Mouse (Mus musculus) limb, embryonic 14.5 days (tissue): ENCODE measurements at regions not wholly inside any gene's neighbourhood (a gene's known extent, or its start where the extent isn't known, plus 50 kb on each side); places are given as distances from the start of the nearest gene placed in this dataset.

Experiments used
- ATAC-seq: fragments of 200-750 bp; cut with Nextera tagmentation; 2 replicates; pipeline ENCODE4 v1.8.0; 2017; ENCODE audit warnings: low read depth, moderate number of reproducible peaks, moderate TSS enrichment; ENCODE audit not compliant: low FRiP score
- DNase-seq: peaks from one replicate; pipeline ENCODE4 v3.0.0-alpha.2; 2015; ENCODE audit warnings: low spot score
- H3K27ac ChIP-seq: fragments of 300-500 bp; sonication (generic); replicated peaks from 2 replicates; pipeline ENCODE4 v1.5.1; 2014; ENCODE audit warnings: low read depth, mild to moderate bottlenecking, low read length, moderate library complexity, mixed read lengths
- H3K27me3 ChIP-seq: fragments of 300-500 bp; sonication (generic); 2 replicates; pipeline ENCODE4 v1.6.1; 2014; ENCODE audit warnings: low read length, mixed read lengths; ENCODE audit not compliant: control insufficient read depth, insufficient read depth
- H3K36me3 ChIP-seq: fragments of 300-500 bp; sonication (generic); 2 replicates; pipeline ENCODE4 v1.6.1; 2014; ENCODE audit warnings: mild to moderate bottlenecking, low read length, moderate library complexity, mixed read lengths; ENCODE audit not compliant: control insufficient read depth, insufficient read depth
- H3K4me1 ChIP-seq: fragments of 300-500 bp; sonication (generic); 2 replicates; pipeline ENCODE4 v1.6.1; 2014; ENCODE audit warnings: antibody characterized with exemption, low read length, mixed read lengths; ENCODE audit not compliant: control insufficient read depth, insufficient read depth
- H3K4me2 ChIP-seq: fragments of 300-500 bp; sonication (generic); replicated peaks from 2 replicates; pipeline ENCODE4 v1.6.1; 2014; ENCODE audit warnings: low read depth, mild to moderate bottlenecking, low read length, moderate library complexity; ENCODE audit not compliant: severe bottlenecking
- H3K4me3 ChIP-seq: fragments of 300-500 bp; sonication (generic); replicated peaks from 2 replicates; pipeline ENCODE4 v1.5.1; 2014; ENCODE audit warnings: low read length
- H3K9ac ChIP-seq: fragments of 300-500 bp; sonication (generic); 2 replicates; pipeline ENCODE4 v1.6.1; 2014; ENCODE audit warnings: mild to moderate bottlenecking, low read depth, low read length, moderate library complexity; ENCODE audit not compliant: severe bottlenecking
- H3K9me3 ChIP-seq: fragments of 300-500 bp; sonication (generic); 2 replicates; pipeline ENCODE4 v1.6.1; 2016; ENCODE audit warnings: low read length; ENCODE audit not compliant: control insufficient read depth
- POLR2A ChIP-seq: fragments of 200-500 bp; IDR thresholded peaks from 2 replicates; pipeline ENCODE4 v1.8.0; 2012; ENCODE audit warnings: inconsistent platforms, mild to moderate bottlenecking, moderate library complexity, borderline replicate concordance; ENCODE audit not compliant: insufficient read depth, insufficient read length; ENCODE audit errors: extremely low read depth
- WGBS: fragments of 180-500 bp; shearing (Covaris S2); extraction: QIAGEN DNeasy Blood & Tissue Kit; methylation state at CpG from one replicate; pipeline ENCODE4 v1.1.7; 2014; 5-methylcytosine and 5-hydroxymethylcytosine counted together

DNA sequence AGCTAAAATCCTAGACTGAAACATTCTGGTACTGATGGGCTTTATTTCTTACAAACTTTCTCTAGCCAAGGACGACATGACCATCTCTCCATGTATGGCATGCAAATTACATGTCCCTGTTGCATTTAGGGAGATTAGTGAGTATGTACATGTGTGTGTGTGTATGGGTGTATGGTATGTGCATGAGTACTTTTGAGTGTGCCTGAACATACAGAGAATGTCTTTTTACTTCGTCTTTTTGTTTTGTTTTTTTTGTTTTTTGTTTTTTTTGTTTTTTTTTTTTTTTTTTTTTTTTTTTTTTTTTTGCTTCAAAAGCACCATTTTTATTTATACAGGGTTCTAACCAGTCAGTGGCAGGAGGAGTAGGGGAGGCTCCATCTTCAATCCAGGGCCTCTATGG lies 451.1 kb downstream of the Ipmk start:
- ATAC-seq (no peak), DNase-seq (no peak)
- Histone ChIP-seq H3K27me3 (no peaks in the 10 kb centered on the region), H3K4me2 (no peak overlapping the region), H3K9me3 (no peaks in the 10 kb centered on the region), H3K9ac (no peak overlapping the region), H3K4me1 (no peaks in the 10 kb centered on the region), H3K36me3 (no peaks in the 10 kb centered on the region), H3K4me3 (no peak overlapping the region), H3K27ac (no peak overlapping the region)
- no peak for TF ChIP-seq POLR2A
- WGBS, result 77% methylated on average over 2 of the region's 2 CpGs

DNA sequence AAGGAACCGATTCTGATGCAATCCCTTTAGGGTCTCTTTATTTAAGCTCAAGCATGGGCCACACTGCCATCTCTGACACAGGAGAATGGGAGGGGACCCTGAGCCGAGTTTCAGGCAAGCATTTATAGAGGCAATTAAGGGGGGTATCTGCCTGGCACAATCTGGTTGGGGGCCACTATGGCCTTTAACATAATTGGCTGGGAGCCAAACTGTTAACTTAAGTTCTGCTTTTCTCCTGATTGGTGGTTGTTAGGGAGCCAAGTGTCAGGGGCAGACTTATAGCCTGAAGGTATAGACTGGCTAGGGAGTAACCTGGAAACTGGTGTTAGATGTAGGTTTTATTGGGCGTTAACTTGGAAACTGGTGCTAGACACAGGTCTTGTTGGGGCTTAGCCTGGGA lies 454.9 kb downstream of the Ipmk start:
- no peak for ATAC-seq
- H3K4me1 ChIP-seq, result no peaks in the 10 kb centered on the region

DNA sequence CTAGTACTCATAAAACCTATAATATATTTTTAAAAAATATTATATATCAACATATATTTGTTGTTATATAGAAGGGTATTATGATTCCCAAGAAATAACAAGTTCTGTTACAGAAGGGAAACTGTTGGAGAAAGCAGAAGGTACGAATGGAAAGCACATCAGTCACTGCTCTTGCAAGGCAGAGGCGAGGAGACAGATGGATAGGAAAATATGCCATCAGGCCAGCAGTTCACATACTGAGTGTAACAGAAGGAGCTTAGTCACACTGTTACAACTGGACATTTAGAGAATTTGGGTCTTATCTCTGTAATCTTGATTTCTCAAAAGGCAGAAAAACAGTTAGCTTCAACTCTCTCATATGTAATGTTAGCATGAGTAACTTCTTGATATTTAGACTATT lies 485.1 kb downstream of the Ipmk start:
- no peak overlapping the region for H3K27ac ChIP-seq

More for the DNA sequence above, 454.9 kb downstream of the Ipmk start:
- no peak for TF ChIP-seq POLR2A
- Histone ChIP-seq H3K4me2 (no peak overlapping the region), H3K36me3 (no peaks in the 10 kb centered on the region), H3K9me3 (no peaks in the 10 kb centered on the region), H3K27me3 (no peaks in the 10 kb centered on the region), H3K4me3 (no peak overlapping the region), H3K9ac (no peak overlapping the region), H3K27ac (no peak overlapping the region)
- DNase-seq, result peak; percentile 5
- 32% methylated on average over 3 of the region's 3 CpGs for WGBS

DNA sequence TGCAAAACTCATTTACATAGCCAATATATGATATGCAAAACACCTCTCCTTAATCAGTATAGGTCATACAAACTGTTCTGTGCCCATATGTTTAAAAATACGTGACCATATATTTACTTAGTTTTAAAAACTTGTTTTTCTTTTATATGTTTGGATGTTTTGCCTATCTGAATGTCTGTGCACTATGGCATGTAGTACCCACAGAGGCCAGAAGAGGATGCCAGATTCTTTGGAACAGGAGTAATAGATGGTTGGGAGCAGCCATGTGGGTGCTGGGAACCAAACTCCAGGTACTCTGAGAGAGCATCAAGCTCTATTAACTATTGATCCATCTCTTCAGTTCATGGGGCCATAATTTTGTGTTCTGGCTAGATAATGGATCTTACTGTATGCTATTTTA lies 487.5 kb downstream of the Ipmk start:
- no peak for ATAC-seq
- 69% methylated on average over 1 of the region's 1 CpGs for WGBS

More for the DNA sequence above, 485.1 kb downstream of the Ipmk start:
- H3K9ac ChIP-seq, result no peak overlapping the region
- no peaks in the 10 kb centered on the region for H3K36me3 ChIP-seq
- DNase-seq (no peak), ATAC-seq (no peak)
- no peak overlapping the region for H3K4me3 ChIP-seq
- 73% methylated on average over 2 of the region's 2 CpGs for WGBS
- no peak for TF ChIP-seq POLR2A
- no peaks in the 10 kb centered on the region for H3K9me3 ChIP-seq
- H3K27me3 ChIP-seq, result no peaks in the 10 kb centered on the region
- no peak overlapping the region for H3K4me2 ChIP-seq
- H3K4me1 ChIP-seq, result no peaks in the 10 kb centered on the region

DNA sequence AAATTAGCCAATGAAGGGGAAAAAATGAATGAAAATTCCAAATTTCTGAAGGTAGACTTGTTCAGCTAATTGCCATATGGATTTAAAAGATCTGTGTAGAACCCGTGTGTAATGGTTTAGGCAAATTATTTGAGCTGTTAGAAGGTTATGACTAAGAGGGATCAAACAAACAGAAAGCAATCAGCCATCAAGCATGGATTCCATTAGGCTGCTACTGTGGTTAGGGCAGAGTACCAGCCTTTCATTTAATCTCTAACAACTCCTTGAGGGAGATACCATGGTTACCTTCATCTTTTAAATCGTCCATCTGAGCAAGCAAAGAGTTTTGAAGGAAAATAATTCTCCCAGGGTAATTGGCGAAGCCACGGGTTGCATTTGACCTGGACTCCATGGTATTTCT lies 509.5 kb downstream of the Ipmk start:
- Histone ChIP-seq H3K27ac (no peak overlapping the region), H3K27me3 (no peaks in the 10 kb centered on the region), H3K4me1 (no peaks in the 10 kb centered on the region), H3K4me3 (no peak overlapping the region), H3K9ac (no peak overlapping the region), H3K9me3 (no peaks in the 10 kb centered on the region), H3K4me2 (no peak overlapping the region), H3K36me3 (no peaks in the 10 kb centered on the region)
- 67% methylated on average over 4 of the region's 4 CpGs for WGBS
- DNase-seq (no peak), ATAC-seq (no peak)
- no peak for TF ChIP-seq POLR2A

More for the DNA sequence above, 487.5 kb downstream of the Ipmk start:
- Histone ChIP-seq H3K27me3 (no peaks in the 10 kb centered on the region), H3K4me1 (no peaks in the 10 kb centered on the region), H3K4me3 (no peak overlapping the region), H3K27ac (no peak overlapping the region), H3K9ac (no peak overlapping the region), H3K9me3 (no peaks in the 10 kb centered on the region), H3K36me3 (no peaks in the 10 kb centered on the region), H3K4me2 (no peak overlapping the region)
- no peak for DNase-seq
- TF ChIP-seq POLR2A, result no peak

DNA sequence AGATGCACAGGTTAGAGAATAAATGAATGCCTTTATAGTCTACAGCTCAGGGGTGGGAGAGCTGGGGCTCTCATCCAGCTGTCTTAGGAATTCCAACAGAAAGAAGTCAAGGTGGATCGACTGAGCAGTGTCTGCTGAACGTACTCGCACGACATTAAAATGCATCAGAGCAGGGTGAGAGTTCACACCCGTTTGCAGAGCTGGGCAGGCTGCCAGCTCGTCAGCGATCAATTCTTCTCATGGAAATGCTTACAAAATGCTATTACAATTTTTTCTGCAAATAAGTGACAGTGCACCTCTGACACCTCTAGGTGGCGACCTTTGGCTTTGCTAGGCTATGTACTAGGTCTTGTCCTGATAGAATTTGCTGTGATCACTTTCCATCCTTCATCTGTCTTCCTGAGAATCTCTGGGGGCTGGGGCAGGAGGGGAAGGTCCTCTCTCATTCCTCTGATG lies 510.0 kb downstream of the Ipmk start:
- Histone ChIP-seq H3K27me3 (no peaks in the 10 kb centered on the region), H3K4me3 (no peak overlapping the region), H3K27ac (no peak overlapping the region), H3K9me3 (no peaks in the 10 kb centered on the region), H3K4me1 (no peaks in the 10 kb centered on the region), H3K36me3 (no peaks in the 10 kb centered on the region), H3K9ac (no peak overlapping the region), H3K4me2 (no peak overlapping the region)
- no peak for ATAC-seq
- WGBS, result 30% methylated on average over 8 of the region's 8 CpGs
- DNase-seq, result peak; percentile 66
- TF ChIP-seq POLR2A, result no peak
